Mouse (Mus musculus): ENCODE measurements around the gene Gm43517. TPM values are rescaled to one million over a fixed set of nuclear protein-coding genes. Genes with fewer than 3 reads are reported as not detected.

Gene Gm43517
- polyA plus RNA-seq (2021; fragmentation: Nextera tagmentation) = 0.26 and 0.36 TPM in 2 replicates
- long read RNA-seq, experiment 1, partial matches to known transcripts = 2 of 3 reads
- long read RNA-seq, experiment 1, other reads (novel, unspliced or antisense) = 1 of 3 reads
- long read RNA-seq, experiment 2, partial matches to known transcripts = 0 of 2 reads
- long read RNA-seq, experiment 2, other reads (novel, unspliced or antisense) = 2 of 2 reads

DNA sequence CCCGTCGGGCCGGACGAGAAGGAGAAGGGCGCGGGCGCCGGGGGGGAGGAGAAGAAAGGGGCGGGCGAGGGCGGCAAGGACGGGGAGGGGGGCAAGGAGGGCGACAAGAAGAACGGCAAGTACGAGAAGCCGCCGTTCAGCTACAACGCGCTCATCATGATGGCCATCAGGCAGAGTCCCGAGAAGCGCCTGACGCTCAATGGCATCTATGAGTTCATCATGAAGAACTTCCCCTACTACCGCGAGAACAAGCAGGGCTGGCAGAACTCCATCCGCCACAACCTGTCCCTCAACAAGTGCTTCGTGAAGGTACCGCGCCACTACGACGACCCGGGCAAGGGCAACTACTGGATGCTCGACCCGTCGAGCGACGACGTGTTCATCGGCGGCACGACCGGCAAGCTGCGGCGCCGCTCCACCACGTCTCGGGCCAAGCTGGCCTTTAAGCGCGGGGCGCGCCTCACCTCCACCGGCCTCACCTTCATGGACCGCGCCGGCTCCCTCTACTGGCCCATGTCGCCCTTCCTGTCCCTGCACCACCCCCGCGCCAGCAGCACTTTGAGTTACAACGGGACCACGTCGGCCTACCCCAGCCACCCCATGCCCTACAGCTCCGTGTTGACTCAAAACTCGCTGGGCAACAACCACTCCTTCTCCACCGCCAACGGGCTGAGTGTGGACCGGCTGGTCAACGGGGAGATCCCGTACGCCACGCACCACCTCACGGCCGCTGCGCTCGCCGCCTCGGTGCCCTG lies at the start of gene Gm43517:
TSS of gene Gm43517 (plus strand) at position 299 of the 755 bp plus-strand sequence.

DNA sequence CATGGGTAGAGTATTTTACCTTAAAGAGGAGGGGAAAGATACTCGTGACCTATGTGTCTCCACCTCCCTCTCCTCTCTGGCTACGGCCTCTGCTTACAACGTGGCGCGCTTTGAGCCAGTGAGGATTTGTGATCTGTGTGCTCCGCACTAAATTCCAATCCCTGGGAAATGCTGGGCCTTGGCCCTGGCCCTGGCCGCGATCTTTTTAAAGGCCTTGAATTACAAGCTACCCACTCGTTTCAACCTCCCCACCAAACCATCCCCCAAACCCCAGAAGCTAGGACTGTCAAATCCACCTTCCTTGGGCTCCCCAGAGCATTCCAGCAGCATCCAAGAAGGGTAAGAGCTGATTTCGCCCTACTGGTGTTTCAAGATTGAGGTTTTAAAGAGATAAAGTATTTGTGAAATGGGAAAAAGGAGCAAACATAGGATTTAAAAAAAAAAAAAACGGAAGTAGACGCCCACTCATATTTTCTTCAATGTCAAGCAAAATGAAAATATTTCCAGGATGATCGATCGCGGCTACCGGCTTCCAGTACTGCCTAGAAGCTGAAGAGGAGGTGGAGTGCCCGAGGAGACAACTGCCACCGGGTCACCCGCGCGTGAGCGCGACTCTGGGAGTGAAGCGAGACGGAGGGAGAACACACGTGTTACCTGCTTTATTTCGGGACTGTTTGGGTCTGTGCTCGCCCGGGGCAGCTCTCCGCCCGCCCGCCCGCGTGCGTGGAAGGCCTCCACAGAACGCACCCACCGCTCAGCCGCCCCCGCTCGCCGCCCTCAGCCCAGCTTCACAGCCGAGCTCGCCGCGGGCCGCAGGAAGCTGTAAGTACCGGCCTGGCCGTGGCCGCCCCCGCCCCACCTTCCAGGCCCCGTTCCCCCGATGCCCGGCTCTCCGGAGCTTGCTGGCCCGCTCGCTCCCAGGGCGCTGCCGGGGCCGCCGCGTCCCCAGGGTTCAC lies 2.1 kb upstream of the Gm43517 start, which contains the start of gene Foxg1:
TSS of gene Foxg1 (plus strand) at position 96 of the 956 bp plus-strand sequence.

Other genes with a start within 250 kb of the Gm43517 start
- 12.0 and 12.9 TPM in 2 replicates for gene Foxg1, start 2.5 kb upstream of the Gm43517 start, polyA plus RNA-seq (2021; fragmentation: Nextera tagmentation)